In the genomic region with DNA sequence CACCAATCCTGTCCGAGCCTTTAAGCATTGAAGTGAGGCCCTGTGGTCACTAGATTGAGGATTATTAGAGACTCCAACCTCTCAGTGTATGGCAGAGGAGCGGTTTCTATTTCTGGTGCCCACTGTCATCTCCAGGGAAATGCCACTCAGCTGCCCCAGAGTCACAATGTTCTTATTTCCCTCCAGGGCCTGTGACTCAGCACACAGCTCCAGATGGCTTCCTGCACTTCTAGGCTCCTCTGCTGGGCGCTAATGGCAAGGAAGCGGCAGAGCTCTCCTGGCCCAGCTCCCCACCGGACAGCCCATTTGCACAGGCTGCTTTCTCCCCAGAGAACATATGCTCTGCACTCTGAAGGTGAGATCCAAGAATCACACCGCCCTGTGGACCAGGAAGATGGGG, we compare ENCODE assay signal across 8 mouse cellular contexts.
DNase-seq lines count a peak whose midpoint lies in the region; ATAC-seq and TF ChIP-seq lines count a peak whose summit lies in the region.

No protein-coding gene starts in this region.

- H3K9me3 ChIP-seq in heart, embryonic 12.5 days (replicated peaks): no peaks in the 10 kb centered on the region
- H3K9me3 ChIP-seq in liver, embryonic 15.5 days (replicated peaks): no peaks in the 10 kb centered on the region

- no peak overlapping the region for H3K4me3 ChIP-seq in heart, embryonic 12.5 days
- H3K4me3 ChIP-seq in liver, embryonic 15.5 days (replicated peaks): no peak overlapping the region
- no peak overlapping the region for H3K4me3 ChIP-seq in thymus, adult 2 months (ENCODE audit: control insufficient read depth, insufficient read depth, low read length)

- no peaks in the 10 kb centered on the region for H3K36me3 ChIP-seq in heart, embryonic 12.5 days
- H3K36me3 ChIP-seq in liver, embryonic 15.5 days (replicated peaks): no peaks in the 10 kb centered on the region
- H3K36me3 ChIP-seq in thymus, adult 2 months (ENCODE audit: control insufficient read depth, insufficient read depth, low read length): no peaks in the 10 kb centered on the region

- peak overlapping the region; percentile 14; the same call in 1 of the 2 replicates for H3K27ac ChIP-seq in heart, embryonic 12.5 days (ENCODE audit: poor library complexity, severe bottlenecking)
- H3K27ac ChIP-seq in liver, embryonic 15.5 days (replicated peaks): peak overlapping the region; percentile 67
- H3K27ac ChIP-seq in thymus, adult 2 months (ENCODE audit: control insufficient read depth, insufficient read depth, low read length): no peak overlapping the region

- H3K27me3 ChIP-seq in heart, embryonic 12.5 days (replicated peaks): no peaks in the 10 kb centered on the region
- H3K27me3 ChIP-seq in liver, embryonic 15.5 days: no peaks in the 10 kb centered on the region
- no peaks in the 10 kb centered on the region for H3K27me3 ChIP-seq in thymus, adult 2 months (ENCODE audit: control insufficient read depth, insufficient read depth, low read length)

- ATAC-seq in common myeloid progenitor, adult 5-6 weeks (replicated peaks; ENCODE audit: low read depth, poor library complexity, severe bottlenecking): peak; percentile 97
- ATAC-seq in heart, embryonic 12.5 days (ENCODE audit: insufficient number of reproducible peaks, low FRiP score): peak; percentile 45; the same call in 1 of the 2 replicates
- ATAC-seq in liver, embryonic 15.5 days (ENCODE audit: insufficient read depth): peak; percentile 63
- no peak for ATAC-seq in inflammation-experienced regulatory T-cells, adult 6 months

- 37% methylated on average over 6 of the region's 6 CpGs for WGBS in heart, embryonic 12.5 days
- 31% methylated on average over 6 of the region's 6 CpGs for WGBS in liver, embryonic 15.5 days (ENCODE audit: insufficient replicate concordance)
- WGBS in thymus, adult 2 months: 33% methylated on average over 6 of the region's 6 CpGs

- no peak overlapping the region for H3K9ac ChIP-seq in heart, embryonic 12.5 days
- peak overlapping the region; percentile 19; the same call in 1 of the 2 replicates for H3K9ac ChIP-seq in liver, embryonic 15.5 days

- peak; percentile 48 to 62 for DNase-seq in layer of hippocampus, adult 18-20 months (ENCODE audit: low spot score in 2 of 2)
- no peak for DNase-seq in layer of hippocampus, postnatal 10 days (ENCODE audit: low spot score in 2 of 2)
- peak; percentile 47 for DNase-seq in adrenal gland, postnatal 10 days
- no peak for DNase-seq in thymus, adult 2 months

- no peak for TF ChIP-seq CTCF in thymus, adult 2 months (IDR thresholded peaks at IDR 0.05; ENCODE audit: borderline replicate concordance, control insufficient read depth, extremely low read depth, insufficient read depth, low read length, poor library complexity)

- TF ChIP-seq POLR2A in thymus, adult 2 months (IDR thresholded peaks at IDR 0.05; ENCODE audit: control insufficient read depth, extremely low read depth, insufficient read depth, low read length, poor library complexity): no peak

- H3K4me1 ChIP-seq in heart, embryonic 12.5 days (replicated peaks): peaks cover 20% of the 10 kb centered on the region
- peaks cover 48% of the 10 kb centered on the region for H3K4me1 ChIP-seq in liver, embryonic 15.5 days (replicated peaks)
- H3K4me1 ChIP-seq in thymus, adult 2 months (replicated peaks; ENCODE audit: control insufficient read depth, insufficient read depth, low read length): no peaks in the 10 kb centered on the region

- no peak overlapping the region for H3K4me2 ChIP-seq in heart, embryonic 12.5 days
- peak overlapping the region; percentile 33 for H3K4me2 ChIP-seq in liver, embryonic 15.5 days

Comparison
In these comparisons a context has a peak if more than half of its experiments do, and no peak if none do; other contexts are left out.
1. DNase-seq: peak in layer of hippocampus, adult 18-20 months (2 of 2) and adrenal gland, postnatal 10 days (single experiment); none in layer of hippocampus, postnatal 10 days (0 of 2) and thymus, adult 2 months (single experiment).